Mouse (Mus musculus) thymus, postnatal 25 days (tissue): Measurements from ENCODE around the gene Ube2h.

ENCODE experiments used
- DNase-seq: peaks from one replicate; pipeline ENCODE4 v3.0.0; 2022

Gene Ube2h

GRCm38 (mm10) chr6:30182038-30182437 lies 122.3 kb downstream of the Ube2h start:
- DNase-seq = no peak

DNA sequence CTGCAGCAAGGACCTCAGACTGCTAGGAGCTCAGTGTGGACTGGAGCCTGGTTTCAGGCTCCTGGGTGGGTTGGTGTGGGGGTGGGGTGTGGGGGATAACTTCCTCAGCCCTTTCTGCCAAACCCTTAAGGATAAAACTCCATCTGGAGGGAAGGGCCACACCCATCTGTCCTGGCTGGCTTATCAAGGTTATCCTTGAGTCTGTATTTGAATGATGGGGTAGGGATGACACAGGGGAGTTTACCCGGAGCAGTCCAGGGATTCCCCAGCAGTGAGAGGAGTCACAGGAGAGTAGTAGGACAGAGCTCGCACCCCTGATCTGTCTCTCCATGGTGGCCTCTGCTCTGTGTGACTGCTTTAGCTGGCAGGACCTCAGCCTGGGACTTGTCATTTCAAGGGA lies 124.0 kb downstream of the Ube2h start:
- no peak for DNase-seq

DNA sequence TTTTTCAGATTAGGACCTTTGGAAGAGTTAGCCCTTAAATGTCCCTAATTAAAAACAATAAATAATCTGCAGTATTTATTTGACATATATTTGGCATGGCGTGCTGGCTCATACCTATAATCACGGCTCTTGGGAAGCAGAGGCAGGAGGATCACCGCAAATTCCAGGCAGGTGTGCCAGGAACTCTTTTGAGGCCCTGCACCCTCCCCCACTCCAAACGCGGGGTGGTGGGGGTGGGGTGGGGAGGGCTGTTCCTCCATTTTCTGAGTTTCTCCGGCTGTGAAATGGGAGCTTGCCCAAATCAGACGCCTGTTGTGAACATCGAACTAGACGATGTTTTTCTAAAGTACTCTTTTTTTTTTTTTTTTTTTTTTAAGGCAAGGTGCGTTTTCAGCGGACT lies 125.3 kb downstream of the Ube2h start:
- no peak for DNase-seq

DNA sequence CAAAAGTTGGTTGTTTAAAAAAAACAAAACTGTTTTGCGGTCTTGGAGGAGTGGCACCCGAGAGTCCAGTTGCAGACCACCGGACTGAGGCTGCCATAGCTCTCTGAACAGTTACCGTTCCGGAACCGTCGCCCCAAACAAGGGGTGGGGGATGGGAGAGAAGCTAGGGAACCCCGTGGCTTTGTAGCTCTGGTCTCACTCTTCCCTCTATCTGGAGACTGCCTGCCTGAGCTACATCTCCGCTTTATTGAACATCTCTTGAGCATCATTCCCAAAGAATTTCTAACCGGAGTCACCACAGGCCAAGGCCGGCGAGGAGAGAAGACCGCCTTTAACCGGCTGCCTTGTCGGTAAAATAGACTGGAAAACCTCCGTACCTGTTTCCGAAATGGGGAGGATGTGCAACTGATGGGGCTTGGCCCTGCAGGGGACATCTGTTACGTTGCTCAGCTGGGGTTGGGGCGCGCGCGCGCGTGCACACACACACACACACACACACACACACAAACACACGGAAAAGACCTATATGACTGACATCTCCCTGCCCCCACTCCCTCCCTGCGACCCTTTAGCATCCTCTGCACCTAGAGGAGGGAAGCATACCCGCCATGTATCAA lies 126.2 kb downstream of the Ube2h start:
- DNase-seq = no peak

DNA sequence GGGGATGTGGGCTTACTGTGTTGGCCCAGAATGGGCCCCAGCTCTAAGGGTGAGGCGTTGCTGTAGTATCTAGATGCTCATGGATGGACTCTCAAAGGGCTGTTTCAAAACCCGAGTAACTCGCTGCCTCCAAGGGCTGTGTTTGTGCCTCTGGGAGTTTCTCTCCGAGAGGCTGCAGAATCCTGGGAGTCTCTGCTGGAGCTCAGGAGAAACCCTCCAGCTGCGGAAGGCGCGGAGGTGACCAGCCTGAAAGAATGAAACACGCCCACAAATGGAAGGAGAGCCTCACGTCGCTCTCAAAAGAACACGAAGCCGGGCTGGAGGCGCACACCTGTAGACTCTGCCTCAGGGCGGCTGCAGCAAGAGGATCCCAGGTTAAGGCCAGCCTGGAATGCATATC lies 127.0 kb downstream of the Ube2h start:
- DNase-seq = no peak

DNA sequence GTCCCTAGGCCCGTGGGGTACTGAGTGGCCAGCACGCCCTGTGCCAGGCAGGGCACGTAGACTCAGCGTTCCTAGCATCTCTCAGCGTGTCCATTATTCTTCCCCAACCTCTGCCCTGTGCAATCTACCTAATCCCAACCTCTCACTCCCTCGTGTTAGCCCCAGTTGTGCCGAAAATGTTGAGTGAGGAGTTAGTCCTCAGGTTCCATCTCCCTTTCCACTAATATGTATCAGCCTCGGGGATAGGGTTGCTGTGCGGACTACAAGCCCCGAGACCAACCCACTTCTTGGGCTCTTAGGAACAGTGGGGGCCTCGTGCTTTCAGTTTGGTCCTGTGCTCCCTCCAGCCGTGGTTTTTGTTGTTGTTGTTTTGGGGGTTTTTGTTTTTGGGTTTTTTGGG lies 127.8 kb downstream of the Ube2h start:
- DNase-seq = no peak

- no peak for DNase-seq
Observed at GRCm38 (mm10) chr6:30175918-30176421, 128.4 kb downstream of the Ube2h start.

DNA sequence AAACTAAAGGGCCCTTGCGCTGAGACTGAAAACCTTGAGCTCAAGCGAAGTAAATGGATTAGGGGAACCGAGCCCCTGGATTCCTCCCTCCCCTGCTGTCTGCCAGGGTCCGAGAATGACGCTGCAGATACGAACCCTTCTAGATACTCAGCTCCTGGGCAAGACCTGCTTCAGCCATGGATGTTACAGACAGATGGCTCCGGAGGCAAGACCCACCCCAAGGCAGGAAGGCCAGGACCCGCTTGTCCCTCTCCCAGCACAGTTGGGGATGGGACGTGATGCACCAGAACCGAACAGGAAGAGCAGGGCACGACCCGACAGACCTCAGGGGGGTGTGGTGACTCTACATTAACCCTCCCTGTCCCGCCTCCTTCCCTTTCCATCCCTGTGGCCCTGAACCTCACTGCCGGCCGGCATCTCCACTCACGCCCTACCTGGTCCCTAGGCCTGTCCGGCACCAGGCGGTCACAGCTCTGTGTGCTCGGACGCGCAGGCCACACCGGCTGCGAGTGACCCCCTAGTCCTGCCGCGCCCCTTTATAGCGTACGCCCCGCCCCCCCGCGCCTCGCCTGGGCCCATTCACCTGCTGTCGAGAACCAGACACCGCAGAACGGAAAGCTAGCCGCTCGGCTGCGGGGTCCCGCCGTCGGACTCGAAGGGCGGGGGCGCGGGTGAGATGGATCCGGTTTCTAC lies 129.0 kb downstream of the Ube2h start:
- DNase-seq = no peak

GRCm38 (mm10) chr6:30174461-30175224 lies 129.7 kb downstream of the Ube2h start:
- DNase-seq = peak; percentile 25

DNA sequence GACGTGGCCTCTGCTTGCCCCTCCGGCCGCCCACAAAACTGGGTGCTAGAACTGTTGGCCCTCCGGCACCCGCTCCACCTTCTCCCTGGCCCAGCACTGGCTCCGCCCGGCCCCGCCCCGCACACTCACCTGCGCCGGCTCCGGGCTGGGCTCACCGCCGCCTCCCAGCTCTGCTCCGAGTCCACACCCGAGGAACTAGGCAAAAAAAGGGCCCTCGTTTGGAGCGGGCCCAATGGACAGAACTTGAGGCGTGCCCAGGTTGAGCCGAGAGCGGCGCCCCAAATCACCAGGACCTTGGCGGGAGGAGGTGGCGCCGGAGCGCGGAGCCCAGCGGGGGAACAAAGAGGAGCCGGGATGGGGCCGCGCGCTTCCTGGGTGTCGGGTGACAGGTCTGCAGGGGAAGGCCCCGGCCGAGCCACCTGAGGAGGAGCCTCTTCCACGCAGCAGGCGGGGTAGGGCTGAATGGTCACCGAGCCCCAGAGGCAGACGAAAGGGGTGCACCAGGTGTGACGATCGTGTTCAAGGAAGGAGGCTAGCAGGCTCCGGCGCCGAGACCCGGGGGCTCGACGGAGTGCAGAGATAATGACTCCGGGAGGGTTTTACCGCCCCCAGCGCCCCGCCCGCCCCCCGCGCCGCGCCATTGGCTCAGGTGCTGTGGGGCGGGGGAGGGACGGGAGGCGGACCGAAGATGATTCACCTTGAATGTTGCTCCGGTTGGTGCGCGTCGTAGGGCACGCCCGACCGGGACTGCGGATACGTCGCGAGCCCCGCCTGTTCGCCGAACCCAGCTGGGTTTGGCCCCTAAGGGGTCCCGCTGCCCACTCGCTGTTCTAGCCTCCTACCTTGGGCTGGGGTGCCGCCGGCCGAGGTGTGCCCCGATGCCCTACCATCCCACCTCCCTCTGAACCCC lies 130.5 kb downstream of the Ube2h start:
- peak; percentile 52 for DNase-seq

DNA sequence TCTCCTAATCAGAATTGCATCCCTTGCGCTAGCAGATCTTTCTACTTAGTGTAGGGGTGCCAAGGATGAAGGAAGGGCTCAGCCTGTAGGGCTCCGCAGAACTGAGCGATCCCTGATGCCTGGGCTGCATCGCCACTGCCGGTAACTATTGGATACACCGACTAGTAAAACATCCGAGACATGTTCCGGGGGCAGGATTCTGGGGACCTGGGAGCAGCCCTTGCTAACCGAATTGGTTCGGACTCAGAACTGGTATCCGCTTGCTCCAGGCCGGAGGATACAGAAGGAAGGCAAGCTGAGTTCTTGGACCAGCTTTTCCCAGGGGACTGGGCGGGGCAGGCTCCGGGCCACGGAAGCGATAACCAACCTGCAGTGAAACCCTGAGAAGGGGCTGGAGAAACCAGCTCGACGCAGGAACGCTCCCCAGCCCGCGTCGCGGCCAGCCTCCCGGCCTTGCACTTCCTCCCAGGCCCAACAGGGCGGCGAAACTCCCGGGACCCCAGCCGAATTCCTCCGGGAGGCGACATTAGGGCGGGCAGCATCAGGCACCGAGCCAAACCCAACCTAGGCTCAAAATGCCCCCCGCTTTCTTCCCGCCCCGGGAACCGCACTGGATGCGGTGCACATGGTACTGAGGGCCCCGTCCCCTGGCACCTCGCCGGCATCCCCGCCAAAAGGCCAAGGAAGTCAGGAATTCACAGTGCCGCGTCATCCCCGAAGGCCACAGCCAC lies 131.4 kb downstream of the Ube2h start:
- peak; percentile 18 for DNase-seq

DNA sequence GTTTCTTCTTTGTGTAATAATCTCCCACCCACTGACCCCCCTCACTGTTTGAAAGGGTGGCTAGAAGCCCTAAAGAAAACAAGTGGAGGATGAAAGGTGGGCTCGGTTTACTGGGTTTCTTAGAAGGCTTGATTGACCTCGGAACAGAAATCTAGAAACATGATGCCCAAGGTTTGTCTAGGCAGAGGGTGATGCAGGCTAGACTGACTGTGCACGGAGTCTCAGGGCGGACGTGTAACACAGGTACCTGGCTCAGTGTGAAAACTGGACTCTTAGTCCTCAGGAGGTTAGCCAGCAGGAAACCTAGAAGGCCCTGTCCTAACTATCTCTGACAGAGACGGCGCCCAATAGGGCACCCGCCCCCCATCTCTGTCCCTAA lies 131.9 kb downstream of the Ube2h start:
- DNase-seq = no peak

- DNase-seq = no peak
Observed at GRCm38 (mm10) chr6:30171967-30172366, 132.4 kb downstream of the Ube2h start.

DNA sequence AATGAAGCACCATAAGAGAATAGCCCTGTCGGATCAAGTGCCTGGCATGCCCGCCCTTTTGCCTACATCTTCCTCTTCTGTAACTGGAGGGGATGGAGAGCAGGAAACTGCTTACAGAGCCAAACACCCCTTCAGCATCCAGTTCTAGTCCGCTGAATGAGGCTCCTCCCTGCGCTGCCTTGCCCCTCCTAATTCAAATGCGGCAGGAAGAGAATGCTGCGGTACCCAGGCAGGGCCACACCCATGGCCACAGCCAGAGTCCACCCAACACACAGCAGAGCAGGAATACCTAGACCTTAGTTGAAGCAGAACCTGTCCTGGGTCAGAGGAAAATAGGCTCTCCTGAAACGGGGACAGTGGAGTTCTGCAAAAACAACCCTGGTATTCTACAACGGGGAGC lies 133.1 kb downstream of the Ube2h start:
- no peak for DNase-seq

GRCm38 (mm10) chr6:30169148-30169547 lies 135.2 kb downstream of the Ube2h start:
- no peak for DNase-seq

- DNase-seq = no peak
Observed at GRCm38 (mm10) chr6:30168275-30168674, 136.1 kb downstream of the Ube2h start.

- DNase-seq = no peak
Observed at GRCm38 (mm10) chr6:30167192-30167591, 137.1 kb downstream of the Ube2h start.

DNA sequence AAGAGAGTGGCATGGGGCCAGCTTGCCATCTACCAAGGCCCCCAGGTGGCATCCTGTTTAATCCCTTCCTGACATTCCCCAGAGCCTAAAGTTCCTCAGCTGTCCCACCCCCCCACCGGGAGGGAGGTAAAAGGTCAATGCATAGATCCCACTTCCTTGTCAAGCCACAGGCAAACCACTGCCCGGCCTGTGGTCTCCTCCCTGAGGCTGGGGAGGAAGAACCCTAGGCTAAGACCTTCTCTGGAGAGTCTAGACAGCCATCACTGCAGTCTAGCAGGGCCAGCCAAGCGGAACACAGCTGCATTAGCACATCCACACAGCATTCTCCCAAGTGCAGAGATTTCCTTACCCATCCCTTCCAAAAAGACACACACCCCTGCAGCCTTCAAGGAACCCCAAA lies 138.0 kb downstream of the Ube2h start:
- DNase-seq = no peak

- no peak for DNase-seq
Observed at GRCm38 (mm10) chr6:30162091-30162490, 142.2 kb downstream of the Ube2h start.

GRCm38 (mm10) chr6:30161618-30162017 lies 142.7 kb downstream of the Ube2h start:
- no peak for DNase-seq
